Mouse (Mus musculus) heart, adult 2 months (tissue): ENCODE measurements around the gene Nap1l1. TPM values are rescaled to one million over a fixed set of nuclear protein-coding genes. Genes with fewer than 3 reads are reported as not detected.
A peak's percentile ranks its signal among the peaks of the same experiment; 100 is the strongest.

ENCODE experiments used
- DNase-seq, 2 experiments: peaks; one replicate each; pipeline ENCODE4 v3.0.0; 2021
- H3K27ac ChIP-seq: fragments of 200-600 bp; 2 replicates; pipeline ENCODE4 v1.8.1; 2022
- H3K27me3 ChIP-seq: fragments of 200-500 bp; 2 replicates; pipeline ENCODE4 v1.6.1; 2012; ENCODE audit warnings: mild to moderate bottlenecking, low read length, inconsistent platforms, mixed read lengths; ENCODE audit not compliant: control insufficient read depth, insufficient read depth
- H3K36me3 ChIP-seq: fragments of 200-500 bp; 2 replicates; pipeline ENCODE4 v1.6.1; 2012; ENCODE audit warnings: low read length, inconsistent platforms; ENCODE audit not compliant: control insufficient read depth, insufficient read depth
- H3K4me1 ChIP-seq: fragments of 200-500 bp; 2 replicates; pipeline ENCODE4 v1.6.1; 2011; ENCODE audit warnings: low read length; ENCODE audit not compliant: control insufficient read depth, insufficient read depth
- H3K4me3 ChIP-seq: fragments of 200-600 bp; 2 replicates; pipeline ENCODE4 v1.8.1; 2022
- H3K79me2 ChIP-seq: fragments of 200-500 bp; replicated peaks from 2 replicates; pipeline ENCODE4 v1.6.1; 2012; ENCODE audit warnings: mild to moderate bottlenecking, inconsistent platforms, low read length, moderate library complexity, mixed read lengths; ENCODE audit not compliant: control insufficient read depth, insufficient read depth
- H3K9ac ChIP-seq: fragments of 200-500 bp; 2 replicates; pipeline ENCODE4 v1.6.1; 2012; ENCODE audit warnings: low read depth, mild to moderate bottlenecking, control low read depth, inconsistent platforms, low read length, mixed read lengths
- CTCF ChIP-seq: fragments of 200-600 bp; IDR thresholded peaks from 2 replicates; pipeline ENCODE4 v1.8.1; 2022; ENCODE audit warnings: antibody characterized with exemption, mild to moderate bottlenecking, moderate library complexity
- EP300 ChIP-seq: fragments of 200-500 bp; IDR thresholded peaks from 2 replicates; pipeline ENCODE4 v1.6.1; 2011; ENCODE audit warnings: low read depth, low read length, control low read depth; ENCODE audit not compliant: insufficient read depth
- POLR2A ChIP-seq: fragments of 200-500 bp; IDR thresholded peaks from 2 replicates; pipeline ENCODE4 v1.6.1; 2011; ENCODE audit warnings: mild to moderate bottlenecking, low read depth, low read length, control low read depth; ENCODE audit not compliant: insufficient read depth
- WGBS: fragments of 180-500 bp; shearing (Covaris S2); methylation state at CpG from one replicate; pipeline ENCODE4 v1.1.7; 2018; 5-methylcytosine and 5-hydroxymethylcytosine counted together
- intact Hi-C: fragments of 180-260 bp; cut with DNase I; formaldehyde crosslinking; loops from one replicate; pipeline ENCODE4 v1.15.1; 2025
- long read RNA-seq: library from polyadenylated mRNA; stranded (forward); transcript quantifications from one replicate; pipeline ENCODE4 v2.0.0, GENCODE M21; 2021
- polyA plus RNA-seq: library from polyadenylated mRNA; depleted of rRNA; stranded (reverse); fragments of >200 nt; gene quantifications from 2 replicates; pipeline ENCODE4 v1.2.3, GENCODE M21; 2012; rRNA removed
- total RNA-seq, 2 experiments: library from RNA; stranded (reverse); gene quantifications; 2 replicates each; pipeline ENCODE4 v1.2.3; 2021

Nap1l1 gene
- total RNA-seq (10 to 100 TPM; 66.6 to 66.7 TPM), polyA plus RNA-seq (10.5 and 21.2 TPM in 2 replicates)
- long read RNA-seq, transcript Nap1l1-201 (16 exons, 1,486 nt): minor isoform, 6 of 58 reads
- long read RNA-seq, transcript Nap1l1-202 (15 exons, 1,350 nt): major isoform, 28 of 58 reads
- long read RNA-seq, partial matches to known transcripts: 4 of 58 reads
- long read RNA-seq, other reads (novel, unspliced or antisense): 17 of 58 reads

DNA sequence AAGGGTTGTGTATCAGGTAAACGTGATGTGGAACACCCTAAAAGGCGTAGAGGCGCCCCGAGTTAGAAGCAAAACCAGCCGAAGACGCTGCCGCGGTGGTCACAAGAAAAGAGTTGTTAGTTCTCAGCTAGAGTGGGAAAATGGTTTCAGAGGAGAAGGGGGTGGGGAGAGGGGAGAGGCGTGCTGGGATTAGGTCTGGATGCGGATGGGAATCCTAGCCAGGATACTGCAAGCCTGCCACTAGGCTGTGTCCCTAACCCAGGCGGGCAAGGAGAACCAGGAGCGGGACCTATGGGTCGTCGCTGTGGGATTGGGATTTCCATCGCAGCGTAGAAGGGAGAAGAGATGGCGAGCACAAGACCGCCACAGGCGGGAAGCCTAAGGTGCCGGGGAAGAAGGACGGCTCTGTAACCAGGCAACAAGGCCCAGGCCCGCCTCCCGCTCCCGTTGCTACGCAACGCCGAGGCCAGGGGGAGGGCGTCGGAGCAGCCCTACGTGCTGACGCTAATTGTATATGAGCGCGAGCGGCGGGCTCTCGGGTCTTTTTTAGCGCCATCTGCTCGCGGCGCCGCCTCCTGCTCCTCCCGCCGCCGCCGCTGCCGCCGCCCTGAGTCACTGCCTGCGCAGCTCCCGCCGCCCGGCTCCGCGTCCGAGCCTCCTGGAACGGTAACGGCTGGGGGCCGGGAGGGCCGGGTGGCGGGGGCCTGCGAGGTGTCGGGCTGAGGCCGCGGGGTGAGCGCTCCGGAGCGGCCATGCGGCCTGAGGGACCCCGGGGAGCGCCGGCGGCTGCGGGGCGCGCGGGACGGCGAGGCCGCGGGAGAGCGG, at the start of gene Nap1l1:
Nap1l1 (plus strand) TSS at position 538 of the 825 bp plus-strand sequence.
- peak; percentile 73 for TF ChIP-seq POLR2A
- TF ChIP-seq CTCF: peak; percentile 30
- TF ChIP-seq EP300: no peak
- Histone ChIP-seq H3K27ac (peak within 1 kb of the TSS; percentile 82), H3K79me2 (peaks cover 8% of the 10 kb centered on the region; the same call in 1 of the 2 replicates), H3K4me3 (peak within 1 kb of the TSS; percentile 72), H3K27me3 (no peaks in the 10 kb centered on the region), H3K36me3 (no peaks in the 10 kb centered on the region), H3K9ac (peak within 1 kb of the TSS; percentile 88), H3K4me1 (no peaks in the 10 kb centered on the region; the same call in 1 of the 2 replicates)
- 3% methylated on average over 71 of the region's 80 CpGs for WGBS
- intact Hi-C loops: loop anchor here (5.0 kb wide), 1 partner anchor 176 kb away; the partner anchor contains the start of gene Bbs10
- DNase-seq: peak; percentile 98 to 99

DNA sequence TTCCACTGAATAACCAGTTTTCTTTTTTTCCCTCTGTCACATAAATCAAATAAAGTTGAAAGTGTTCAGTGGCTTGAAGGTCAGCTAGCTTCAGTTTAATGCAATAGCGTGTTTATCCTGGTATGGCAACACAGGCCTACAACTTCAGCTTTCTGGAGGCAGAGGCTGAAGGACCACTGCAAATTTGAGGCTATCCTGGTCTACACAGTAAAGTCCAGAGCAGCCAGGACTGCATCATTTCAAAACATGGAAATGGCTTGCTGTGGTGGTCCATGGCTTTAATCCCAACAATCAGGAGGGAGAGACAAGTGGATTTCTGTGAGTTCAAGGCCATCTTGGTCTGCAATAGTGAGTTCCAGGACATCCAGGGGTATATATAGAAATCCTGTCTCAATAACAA, 46.5 kb upstream of the Nap1l1 start:
- 100% methylated on average over 1 of the region's 1 CpGs for WGBS
- Histone ChIP-seq H3K9ac (no peak overlapping the region), H3K4me1 (no peaks in the 10 kb centered on the region), H3K27me3 (no peaks in the 10 kb centered on the region), H3K27ac (no peak overlapping the region), H3K79me2 (no peaks in the 10 kb centered on the region), H3K36me3 (no peaks in the 10 kb centered on the region), H3K4me3 (no peak overlapping the region)
- TF ChIP-seq POLR2A (no peak), CTCF (no peak), EP300 (no peak)
- DNase-seq: no peak
- intact Hi-C loops: no loop called here

DNA sequence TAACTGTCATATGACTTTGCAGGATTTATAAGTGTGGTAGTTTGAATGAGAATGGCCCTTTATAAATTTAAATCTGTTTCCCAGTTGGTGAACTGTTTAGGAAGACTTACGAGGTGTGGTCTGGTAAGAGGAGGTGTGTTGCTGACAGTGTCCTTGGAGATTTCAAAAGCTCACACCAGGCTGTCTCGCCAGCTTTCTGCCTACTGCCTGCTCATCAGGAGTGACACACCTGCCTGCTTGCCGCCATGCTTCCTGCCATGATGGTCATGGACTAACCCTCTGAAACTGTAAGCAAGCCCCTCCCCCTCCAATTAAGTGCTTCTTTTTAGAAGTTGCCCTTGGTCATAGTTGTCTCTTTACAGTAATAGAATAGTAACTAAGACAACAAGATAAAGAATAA, 39.5 kb upstream of the Nap1l1 start:
- H3K9ac ChIP-seq: no peak overlapping the region
- H3K36me3 ChIP-seq: no peaks in the 10 kb centered on the region
- intact Hi-C loops: no loop called here
- no peaks in the 10 kb centered on the region for H3K79me2 ChIP-seq
- no peaks in the 10 kb centered on the region for H3K27me3 ChIP-seq
- H3K4me1 ChIP-seq: no peaks in the 10 kb centered on the region
- no peak for TF ChIP-seq CTCF
- no peak for TF ChIP-seq EP300
- TF ChIP-seq POLR2A: no peak
- no peak overlapping the region for H3K4me3 ChIP-seq
- no peak for DNase-seq
- H3K27ac ChIP-seq: no peak overlapping the region
- WGBS: 88% methylated on average over 3 of the region's 3 CpGs

DNA sequence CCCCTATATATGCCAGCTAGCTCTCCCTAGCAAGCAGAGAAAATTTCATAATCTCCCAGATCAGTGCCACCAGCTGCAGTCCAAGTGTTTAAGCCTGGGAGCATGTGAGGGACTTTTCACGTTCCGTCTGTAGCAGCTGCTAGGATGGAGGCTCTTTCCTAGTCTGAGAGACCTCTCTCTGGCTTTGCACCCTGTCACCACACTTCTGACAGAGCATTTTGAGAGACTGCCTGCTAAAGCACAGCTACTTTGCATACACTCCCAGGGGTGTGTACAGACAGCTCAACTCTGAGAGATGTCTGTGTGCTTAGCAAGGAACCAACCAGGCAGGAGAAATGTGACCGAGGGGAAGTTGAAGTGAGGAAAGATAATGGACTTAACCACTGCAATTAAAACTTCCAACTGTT, 32.0 kb upstream of the Nap1l1 start:
- Histone ChIP-seq H3K27me3 (no peaks in the 10 kb centered on the region), H3K79me2 (no peaks in the 10 kb centered on the region), H3K4me3 (no peak overlapping the region), H3K36me3 (no peaks in the 10 kb centered on the region), H3K9ac (no peak overlapping the region), H3K27ac (no peak overlapping the region), H3K4me1 (no peaks in the 10 kb centered on the region; the same call in 1 of the 2 replicates)
- intact Hi-C loops: no loop called here
- no peak for DNase-seq
- TF ChIP-seq CTCF: no peak
- 56% methylated on average over 3 of the region's 3 CpGs for WGBS

DNA sequence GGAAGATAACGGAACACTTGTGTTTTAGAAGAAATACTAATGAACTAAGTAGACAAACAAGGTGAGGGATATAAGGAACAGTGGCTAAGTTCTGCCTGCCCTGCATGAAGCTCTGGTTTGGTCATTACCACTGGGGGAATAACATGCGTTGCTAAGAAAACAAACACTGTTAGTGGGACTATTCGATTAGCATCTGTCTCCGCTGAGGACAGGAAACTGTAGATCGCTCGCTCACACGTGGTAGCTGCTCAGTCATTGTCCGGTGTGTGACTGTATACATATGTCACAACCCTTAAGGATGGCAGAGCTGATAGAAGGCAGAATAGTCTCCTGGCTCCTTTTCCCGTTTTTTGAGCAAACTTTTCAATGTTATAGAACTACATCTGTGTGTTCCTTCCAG, 28.8 kb upstream of the Nap1l1 start:
- TF ChIP-seq CTCF: no peak
- no peak for TF ChIP-seq EP300
- TF ChIP-seq POLR2A: no peak
- Histone ChIP-seq H3K9ac (no peak overlapping the region), H3K27me3 (no peaks in the 10 kb centered on the region), H3K27ac (no peak overlapping the region), H3K4me1 (no peaks in the 10 kb centered on the region; the same call in none of the 2 replicates), H3K36me3 (no peaks in the 10 kb centered on the region), H3K79me2 (no peaks in the 10 kb centered on the region), H3K4me3 (no peak overlapping the region)
- intact Hi-C loops: no loop called here
- no peak for DNase-seq
- WGBS: 42% methylated on average over 9 of the region's 9 CpGs
